Mouse (Mus musculus) spleen, adult 2 months (tissue): ENCODE data around the gene Gm3625. TPM values are rescaled to one million over a fixed set of nuclear protein-coding genes. Genes with fewer than 3 reads are reported as not detected.
A peak's percentile ranks its signal among the peaks of the same experiment; 100 is the strongest.

ENCODE experiments used
- DNase-seq, 2 experiments: peaks; one replicate each; pipeline versions ENCODE4 v3.0.0 to v3.0.0-alpha.2; 2012 to 2021; ENCODE audit warnings: low spot score in 2 of 2, low read depth in 1 of 2
- H3K27ac ChIP-seq: fragments of 200-500 bp; 2 replicates; pipeline ENCODE4 v1.5.1; 2012; ENCODE audit warnings: low read length, inconsistent platforms; ENCODE audit not compliant: insufficient read depth
- H3K27me3 ChIP-seq: fragments of 200-500 bp; 2 replicates; pipeline ENCODE4 v1.6.1; 2012; ENCODE audit warnings: mild to moderate bottlenecking, moderate library complexity, low read length, inconsistent platforms; ENCODE audit not compliant: control insufficient read depth, insufficient read depth
- H3K36me3 ChIP-seq: fragments of 200-500 bp; 2 replicates; pipeline ENCODE4 v1.6.1; 2012; ENCODE audit warnings: mild to moderate bottlenecking, low read length, inconsistent platforms; ENCODE audit not compliant: control insufficient read depth, insufficient read depth
- H3K4me1 ChIP-seq: fragments of 200-500 bp; 2 replicates; pipeline ENCODE4 v1.6.1; 2011; ENCODE audit warnings: inconsistent platforms; ENCODE audit not compliant: control insufficient read depth, insufficient read depth, insufficient read length
- H3K4me3 ChIP-seq: fragments of 200-500 bp; 2 replicates; pipeline ENCODE4 v1.5.1; 2011; ENCODE audit warnings: mild to moderate bottlenecking, inconsistent platforms; ENCODE audit not compliant: insufficient read depth, insufficient read length; ENCODE audit errors: extremely low read depth
- CTCF ChIP-seq: fragments of 200-500 bp; IDR thresholded peaks from 2 replicates; pipeline ENCODE4 v1.5.1; 2011; ENCODE audit warnings: mild to moderate bottlenecking, inconsistent platforms; ENCODE audit not compliant: insufficient read depth, insufficient read length, insufficient replicate concordance; ENCODE audit errors: extremely low read depth
- POLR2A ChIP-seq: fragments of 200-500 bp; IDR thresholded peaks from 2 replicates; pipeline ENCODE4 v1.6.1; 2011; ENCODE audit warnings: low read depth, low read length, inconsistent platforms
- WGBS: fragments of 180-500 bp; shearing (Covaris S2); methylation state at CpG from one replicate; pipeline ENCODE4 v1.1.7; 2018; 5-methylcytosine and 5-hydroxymethylcytosine counted together
- polyA plus RNA-seq: library from polyadenylated mRNA; depleted of rRNA; stranded (reverse); fragments of >200 nt; gene quantifications from 2 replicates; pipeline ENCODE4 v1.2.3, GENCODE M21; 2012

The Gm3625 gene
- polyA plus RNA-seq, 1 experiment = not detected

DNA sequence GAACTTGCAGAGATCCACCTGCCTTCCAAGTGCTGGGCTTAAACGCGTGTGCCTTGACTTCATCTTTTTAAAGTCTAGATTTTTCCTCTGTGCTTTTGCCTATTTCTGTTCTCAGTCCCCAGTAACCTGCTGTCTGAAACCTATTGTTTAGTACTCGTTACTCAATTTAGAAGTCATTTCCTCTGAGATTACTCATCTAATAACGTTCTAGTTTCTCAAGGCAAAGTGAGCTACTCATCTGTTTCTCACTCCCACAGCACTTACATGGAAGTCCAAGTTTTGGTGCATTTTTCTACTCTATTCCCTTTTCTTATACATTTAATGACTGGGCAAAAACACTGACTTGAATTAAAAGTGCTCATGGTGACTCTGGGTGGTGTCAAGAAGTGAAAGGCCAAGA is 7.0 kb upstream of the Gm3625 start:
- TF ChIP-seq POLR2A = no peak
- no peak for TF ChIP-seq CTCF
- H3K27me3 ChIP-seq = no peaks in the 10 kb centered on the region
- H3K4me1 ChIP-seq = peaks cover 33% of the 10 kb centered on the region
- H3K27ac ChIP-seq = peak overlapping the region; percentile 54
- H3K36me3 ChIP-seq = peaks cover 1% of the 10 kb centered on the region; the same call in 1 of the 2 replicates
- no peak overlapping the region for H3K4me3 ChIP-seq
- WGBS = 17% methylated on average over 4 of the region's 4 CpGs
- no peak for DNase-seq

DNA sequence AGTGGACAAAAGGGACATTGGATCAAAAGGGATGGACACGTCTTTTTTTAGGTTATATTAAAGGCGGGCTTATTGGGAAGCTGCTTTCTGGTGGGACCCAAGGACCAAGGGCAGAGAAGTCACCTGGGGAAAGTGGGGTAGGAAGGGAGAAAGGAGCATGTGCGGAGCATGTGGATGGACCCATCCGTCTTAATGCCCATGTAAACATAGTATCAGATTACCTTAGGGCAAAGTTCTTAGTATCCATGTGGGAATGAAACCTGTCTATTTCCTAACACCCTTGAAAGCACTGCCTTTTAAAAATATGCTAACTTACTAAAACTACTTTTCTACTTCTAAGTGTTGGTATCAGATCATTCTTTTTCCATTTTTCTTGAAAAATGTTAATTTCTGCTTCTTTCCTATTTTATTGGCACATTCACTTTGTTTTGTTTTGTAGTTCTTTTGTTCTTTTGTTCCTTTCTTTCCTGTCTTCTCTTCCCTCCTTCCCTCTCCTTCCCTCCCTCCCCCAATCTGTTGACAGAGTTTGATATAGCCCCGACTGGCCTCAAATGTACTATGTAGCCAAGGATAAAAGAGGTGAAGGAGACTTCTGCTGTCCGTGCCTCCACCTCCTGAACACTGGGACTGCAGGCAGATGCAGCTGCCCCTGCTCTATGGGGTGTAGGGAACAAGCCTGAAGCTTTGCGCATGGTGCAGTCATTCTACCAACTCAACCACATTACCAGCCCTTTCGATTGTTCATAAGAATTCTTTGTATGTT is 6.1 kb upstream of the Gm3625 start:
- no peak for TF ChIP-seq POLR2A
- TF ChIP-seq CTCF = no peak
- peak overlapping the region; percentile 33; the same call in 1 of the 2 replicates for H3K27ac ChIP-seq
- no peak for DNase-seq
- peaks cover 33% of the 10 kb centered on the region for H3K4me1 ChIP-seq
- H3K36me3 ChIP-seq = peaks cover 1% of the 10 kb centered on the region; the same call in 1 of the 2 replicates
- H3K27me3 ChIP-seq = no peaks in the 10 kb centered on the region
- WGBS = 78% methylated on average over 8 of the region's 8 CpGs
- H3K4me3 ChIP-seq = no peak overlapping the region

DNA sequence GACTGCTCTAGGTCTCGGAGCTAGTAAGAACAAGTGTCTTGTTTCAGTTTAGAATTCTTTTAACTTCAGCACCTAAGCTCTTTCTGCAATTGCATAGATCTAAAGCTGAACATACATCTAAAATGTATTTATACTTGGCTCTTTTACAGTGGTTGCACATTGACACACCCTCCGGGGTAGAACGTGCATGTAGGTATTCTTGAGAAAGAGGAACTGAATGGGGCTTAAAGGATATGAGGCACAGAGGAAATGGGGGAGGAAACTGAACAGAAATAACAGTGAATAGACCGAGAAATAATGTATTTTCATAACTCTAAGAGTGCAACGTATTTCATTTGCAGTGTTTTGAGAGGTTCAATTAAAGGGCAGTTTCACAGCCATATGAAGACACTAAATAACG is 2.3 kb upstream of the Gm3625 start:
- TF ChIP-seq POLR2A (no peak), CTCF (no peak)
- WGBS = 5% methylated on average over 6 of the region's 6 CpGs
- H3K36me3 ChIP-seq = no peaks in the 10 kb centered on the region
- peak overlapping the region; percentile 51; the same call in 1 of the 2 replicates for H3K4me3 ChIP-seq
- no peaks in the 10 kb centered on the region for H3K27me3 ChIP-seq
- peaks cover 23% of the 10 kb centered on the region for H3K4me1 ChIP-seq
- H3K27ac ChIP-seq = no peak overlapping the region
- peak; percentile 27 to 56 for DNase-seq

DNA sequence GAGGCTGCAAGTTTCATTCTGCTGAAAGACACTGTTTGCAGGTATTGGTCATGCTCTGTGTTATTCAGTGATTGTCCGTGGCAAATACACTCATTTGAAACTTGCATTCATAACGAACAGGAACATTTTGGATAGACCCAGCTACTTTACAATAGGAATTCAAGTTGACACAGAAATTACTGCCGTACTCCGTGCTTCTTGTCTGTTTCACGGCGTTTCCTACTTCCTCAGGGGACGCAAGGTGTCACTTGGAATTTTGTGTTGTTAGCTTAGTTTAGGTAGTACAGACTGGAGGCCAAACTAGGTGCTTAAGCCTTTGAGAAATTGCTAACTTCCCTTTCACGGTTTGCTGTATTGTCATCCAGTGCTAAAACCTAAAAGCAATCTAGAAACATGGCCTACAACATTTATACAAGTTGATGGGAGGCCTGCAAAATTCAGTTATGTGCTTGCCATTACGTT is 1.2 kb upstream of the Gm3625 start:
- no peak for DNase-seq
- no peaks in the 10 kb centered on the region for H3K27me3 ChIP-seq
- H3K36me3 ChIP-seq = no peaks in the 10 kb centered on the region
- peak overlapping the region; percentile 93 for H3K4me3 ChIP-seq
- H3K27ac ChIP-seq = peak overlapping the region; percentile 98
- WGBS = 4% methylated on average over 9 of the region's 9 CpGs
- peaks cover 16% of the 10 kb centered on the region for H3K4me1 ChIP-seq
- TF ChIP-seq POLR2A = no peak
- no peak for TF ChIP-seq CTCF

DNA sequence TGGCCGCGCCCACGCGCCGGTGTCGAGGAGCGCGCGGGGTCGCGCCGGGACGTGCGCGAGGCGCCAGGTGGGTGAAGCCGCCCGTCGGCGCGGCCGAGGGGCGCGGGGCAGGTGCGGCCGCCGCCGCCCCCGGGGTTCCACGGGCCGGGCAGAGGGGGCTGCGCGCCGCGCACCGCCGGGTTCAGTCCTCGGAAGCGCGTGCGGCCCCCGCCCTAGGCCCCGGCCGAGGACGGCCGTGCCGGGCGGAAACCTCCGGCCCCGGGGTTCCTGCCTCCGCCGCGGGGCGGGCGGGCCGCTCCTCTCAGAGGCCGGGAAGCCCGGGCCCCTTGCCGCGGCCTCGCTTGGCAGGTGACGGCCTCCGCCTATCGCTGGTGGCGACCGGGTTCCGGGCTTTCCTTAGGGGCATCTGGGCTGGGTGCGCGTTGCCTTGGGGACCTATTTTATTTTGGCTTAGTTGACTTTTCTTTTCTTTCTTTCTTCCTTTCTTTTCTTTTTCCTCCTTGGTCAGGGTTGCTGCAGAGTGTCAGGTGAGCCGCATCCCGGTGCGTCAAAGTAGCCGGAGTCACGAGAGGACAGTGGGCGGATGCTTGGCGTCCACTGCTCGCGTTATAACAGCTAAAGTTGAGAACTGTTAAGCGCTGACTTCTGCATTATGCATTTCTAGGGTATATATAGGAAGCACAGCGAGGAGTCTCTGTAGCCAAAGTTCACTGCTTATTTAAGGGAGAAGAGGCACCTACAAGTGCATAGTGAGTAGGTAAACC is 621 bp upstream of the Gm3625 start:
- DNase-seq = peak; percentile 52 to 63
- TF ChIP-seq CTCF (no peak), POLR2A (no peak)
- under 1% methylated on average over 67 of the region's 80 CpGs for WGBS
- Histone ChIP-seq H3K27me3 (no peaks in the 10 kb centered on the region), H3K4me3 (peak overlapping the region; percentile 93), H3K4me1 (peaks cover 14% of the 10 kb centered on the region), H3K27ac (peak overlapping the region; percentile 98), H3K36me3 (no peaks in the 10 kb centered on the region)

DNA sequence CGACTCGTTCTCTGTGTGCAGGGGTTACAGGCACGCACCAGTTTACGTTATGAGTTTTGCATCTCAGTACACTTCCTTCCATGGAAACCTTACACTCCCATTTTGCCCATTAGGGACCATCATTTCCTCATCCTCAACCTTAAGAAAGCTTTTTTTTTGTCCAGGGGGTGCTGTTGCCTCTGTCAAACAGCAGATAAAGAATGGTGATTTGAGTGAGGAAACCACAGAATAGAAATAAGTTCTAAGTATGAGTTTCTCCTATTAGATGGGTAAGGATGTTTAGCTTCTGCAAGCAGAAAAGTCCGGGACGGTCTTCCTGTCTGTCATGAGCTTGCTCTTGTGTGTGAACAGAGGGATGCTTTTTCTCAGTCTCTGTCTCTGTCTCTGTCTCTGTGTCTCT is 702 bp downstream of the Gm3625 start:
- TF ChIP-seq POLR2A = no peak
- Histone ChIP-seq H3K4me3 (peak overlapping the region; percentile 93; the same call in 1 of the 2 replicates), H3K27ac (0 out of 2 replicates have a peak overlapping the region, but pooled peaks have one; percentile 98), H3K4me1 (peaks cover 13% of the 10 kb centered on the region), H3K36me3 (no peaks in the 10 kb centered on the region), H3K27me3 (no peaks in the 10 kb centered on the region)
- peak in 1 of 2 experiments; percentile 15 for DNase-seq
- 25% methylated on average over 6 of the region's 6 CpGs for WGBS

DNA sequence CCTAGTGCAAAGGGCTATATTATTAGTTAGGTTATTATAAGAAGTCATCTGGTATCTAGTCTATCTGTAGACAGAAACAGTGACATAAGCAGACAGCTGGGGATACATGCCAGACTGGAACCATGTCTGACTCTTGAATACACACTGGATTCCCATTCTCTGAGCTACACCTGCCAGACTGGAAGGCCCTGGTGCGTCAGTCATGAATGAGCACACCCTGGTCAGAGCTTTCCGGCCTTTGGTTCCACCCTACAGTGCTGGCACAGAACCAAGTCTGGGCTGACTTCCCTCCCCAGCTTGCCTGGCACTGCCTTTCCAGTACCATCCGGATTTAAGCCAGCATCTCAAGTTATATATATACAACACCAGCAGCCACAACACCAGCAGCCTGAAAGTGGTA is 4.1 kb downstream of the Gm3625 start:
- no peaks in the 10 kb centered on the region for H3K36me3 ChIP-seq
- TF ChIP-seq POLR2A (no peak), CTCF (no peak)
- no peak overlapping the region for H3K27ac ChIP-seq
- DNase-seq = no peak
- no peak overlapping the region for H3K4me3 ChIP-seq
- no peaks in the 10 kb centered on the region for H3K4me1 ChIP-seq
- WGBS = 79% methylated on average over 3 of the region's 3 CpGs
- no peaks in the 10 kb centered on the region for H3K27me3 ChIP-seq
